Mouse (Mus musculus): ENCODE measurements around the gene Cpt2. TPM values are rescaled to one million over a fixed set of nuclear protein-coding genes. Genes with fewer than 3 reads are reported as not detected.

Cpt2 gene
- total RNA-seq, 2 experiments from 2014 or later, result 64.6 to 65.6 TPM

Other genes with a start within 250 kb of the Cpt2 start
- not detected for gene Dmrtb1, start 239.4 kb downstream of the Cpt2 start, total RNA-seq (2021)
- under 1 TPM; 0.12 to 0.56 TPM for gene Lrp8, start 121.3 kb downstream of the Cpt2 start, total RNA-seq (2021)
- gene Magoh, start 43.9 kb downstream of the Cpt2 start, total RNA-seq (2021), result 10 to 100 TPM; 22.6 to 22.8 TPM
- gene 0610037L13Rik, start 33.8 kb downstream of the Cpt2 start, total RNA-seq (2021), result 10 to 100 TPM; 34.4 to 44.4 TPM
- gene Slc1a7, start 44.7 kb upstream of the Cpt2 start, total RNA-seq (2021), result under 1 TPM; 0.13 to 0.37 TPM
- 1 to 10 TPM; 9.2 to 9.9 TPM for gene Podn, start 172.8 kb upstream of the Cpt2 start, total RNA-seq (2021)
- 100 to 1,000 TPM; 141 to 145 TPM for gene Scp2, start 221.4 kb upstream of the Cpt2 start, total RNA-seq (2021)
- 1 to 10 TPM; 6.0 to 6.1 TPM for gene Echdc2, start 241.8 kb upstream of the Cpt2 start, total RNA-seq (2021)